In the genomic region with DNA sequence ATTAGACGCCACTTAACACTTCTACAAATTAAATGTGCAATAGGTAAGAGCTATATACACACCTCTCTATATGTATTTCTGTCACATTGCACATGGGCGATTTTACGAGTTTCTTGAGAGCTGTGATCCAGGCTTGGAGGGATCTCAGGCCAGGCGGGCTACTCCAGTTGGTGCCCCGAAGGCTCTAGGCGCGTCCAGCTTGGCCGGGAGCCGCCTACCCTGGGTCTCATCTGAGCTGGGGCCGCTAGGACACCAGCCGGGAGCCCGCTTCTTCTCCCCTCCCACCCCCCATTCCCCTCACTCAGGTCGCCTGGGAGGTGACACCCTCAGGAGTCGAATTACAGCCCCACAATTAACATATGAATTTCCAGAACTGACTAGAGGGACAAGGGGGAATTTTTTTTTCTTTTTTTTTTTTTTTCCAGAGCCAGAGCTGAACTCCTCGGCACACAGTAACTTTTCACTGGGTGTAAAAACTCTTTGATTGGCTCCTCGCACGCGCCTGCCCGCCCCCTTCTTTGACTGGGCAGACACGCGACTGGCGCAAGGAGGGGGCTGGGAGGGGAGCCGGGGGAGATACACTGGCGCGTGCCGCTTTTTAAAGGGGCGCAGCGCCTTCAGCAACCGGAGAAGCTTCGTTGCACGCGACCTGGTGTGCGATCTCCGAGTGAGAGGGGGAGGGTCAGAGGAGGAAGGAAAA, we compare ENCODE assay signal across 8 mouse cellular contexts. TPM values are rescaled to one million over a fixed set of nuclear protein-coding genes. Genes with fewer than 3 reads are reported as not detected.
DNase-seq lines count a peak whose midpoint lies in the region; ATAC-seq lines count a peak whose summit lies in the region.

A gene (plus strand): TSS at position 627 of the 700 bp plus-strand sequence.

- H3K36me3 ChIP-seq in embryonic facial prominence, embryonic 12.5 days: no peaks in the 10 kb centered on the region
- H3K36me3 ChIP-seq in hindbrain, embryonic 11.5 days (ENCODE audit: control insufficient read depth, insufficient read depth, low read length): no peaks in the 10 kb centered on the region
- no peaks in the 10 kb centered on the region for H3K36me3 ChIP-seq in limb, embryonic 13.5 days
- no peaks in the 10 kb centered on the region for H3K36me3 ChIP-seq in midbrain, embryonic 14.5 days (ENCODE audit: control insufficient read depth, insufficient read depth, low read length)

- peak; percentile 77 to 86 for DNase-seq in cerebellum, postnatal 10 days
- no peak for DNase-seq in cerebellum, adult 11-12 months
- DNase-seq in hindbrain, embryonic 11.5 days (ENCODE audit: low spot score): peak; percentile 81
- peak; percentile 69 for DNase-seq in midbrain, embryonic 14.5 days
- DNase-seq in frontal cortex, postnatal 25 days (ENCODE audit: low spot score in 2 of 2): no peak
- no peak for DNase-seq in left cerebral cortex, postnatal 14 days (ENCODE audit: low spot score in 2 of 2)

- intact Hi-C loops in left cerebral cortex, postnatal 14 days (cut with DNase I): no loop called here

- WGBS in embryonic facial prominence, embryonic 12.5 days: under 1% methylated on average over 34 of the region's 34 CpGs
- WGBS in hindbrain, embryonic 11.5 days: under 1% methylated on average over 34 of the region's 34 CpGs
- 0% methylated on average over 34 of the region's 34 CpGs for WGBS in limb, embryonic 13.5 days
- under 1% methylated on average over 34 of the region's 34 CpGs for WGBS in midbrain, embryonic 14.5 days

- H3K27ac ChIP-seq in embryonic facial prominence, embryonic 12.5 days: no peak within 1 kb of the TSS
- H3K27ac ChIP-seq in hindbrain, embryonic 11.5 days (ENCODE audit: low read depth, low read length): peak within 1 kb of the TSS; percentile 53; the same call in 1 of the 2 replicates
- no peak within 1 kb of the TSS for H3K27ac ChIP-seq in limb, embryonic 13.5 days
- no peak within 1 kb of the TSS for H3K27ac ChIP-seq in midbrain, embryonic 14.5 days (replicated peaks; ENCODE audit: low read depth, low read length)

- peak; percentile 61; the same call in 1 of the 2 replicates for ATAC-seq in embryonic facial prominence, embryonic 12.5 days (ENCODE audit: insufficient number of reproducible peaks, insufficient read depth, low FRiP score, low TSS enrichment)
- peak; percentile 87 for ATAC-seq in hindbrain, embryonic 11.5 days (ENCODE audit: low FRiP score)
- peak; percentile 91 for ATAC-seq in limb, embryonic 13.5 days (ENCODE audit: low FRiP score, low read depth)
- ATAC-seq in midbrain, embryonic 14.5 days (ENCODE audit: low FRiP score, low TSS enrichment): peak; percentile 71

- no peaks in the 10 kb centered on the region for H3K9me3 ChIP-seq in embryonic facial prominence, embryonic 12.5 days
- H3K9me3 ChIP-seq in hindbrain, embryonic 11.5 days (ENCODE audit: control insufficient read depth, low read length): no peaks in the 10 kb centered on the region
- no peaks in the 10 kb centered on the region for H3K9me3 ChIP-seq in limb, embryonic 13.5 days
- H3K9me3 ChIP-seq in midbrain, embryonic 14.5 days (ENCODE audit: control insufficient read depth, low read length): no peaks in the 10 kb centered on the region

- peak within 1 kb of the TSS; percentile 74 for H3K4me2 ChIP-seq in embryonic facial prominence, embryonic 12.5 days (replicated peaks)
- peak within 1 kb of the TSS; percentile 73 for H3K4me2 ChIP-seq in hindbrain, embryonic 11.5 days (replicated peaks; ENCODE audit: low read depth, low read length)
- H3K4me2 ChIP-seq in limb, embryonic 13.5 days (replicated peaks): peak within 1 kb of the TSS; percentile 84
- peak within 1 kb of the TSS; percentile 73 for H3K4me2 ChIP-seq in midbrain, embryonic 14.5 days (ENCODE audit: low read length)

- H3K4me1 ChIP-seq in embryonic facial prominence, embryonic 12.5 days: peaks cover 18% of the 10 kb centered on the region
- H3K4me1 ChIP-seq in hindbrain, embryonic 11.5 days (replicated peaks; ENCODE audit: control insufficient read depth, insufficient read depth, low read length): peaks cover 13% of the 10 kb centered on the region
- H3K4me1 ChIP-seq in limb, embryonic 13.5 days: peaks cover 29% of the 10 kb centered on the region
- H3K4me1 ChIP-seq in midbrain, embryonic 14.5 days (ENCODE audit: control insufficient read depth, insufficient read depth, low read length): peaks cover 20% of the 10 kb centered on the region

- 0 out of 2 replicates have a peak within 1 kb of the TSS, but pooled peaks have one; percentile 24 for H3K9ac ChIP-seq in embryonic facial prominence, embryonic 12.5 days
- peak within 1 kb of the TSS; percentile 27; the same call in 1 of the 2 replicates for H3K9ac ChIP-seq in hindbrain, embryonic 11.5 days (ENCODE audit: low read depth, low read length)
- peak within 1 kb of the TSS; percentile 20; the same call in 1 of the 2 replicates for H3K9ac ChIP-seq in limb, embryonic 13.5 days
- peak within 1 kb of the TSS; percentile 29; the same call in 1 of the 2 replicates for H3K9ac ChIP-seq in midbrain, embryonic 14.5 days (replicated peaks; ENCODE audit: low read length)

- H3K4me3 ChIP-seq in embryonic facial prominence, embryonic 12.5 days: peak within 1 kb of the TSS; percentile 41
- H3K4me3 ChIP-seq in hindbrain, embryonic 11.5 days (ENCODE audit: low read depth, low read length): peak within 1 kb of the TSS; percentile 37
- peak within 1 kb of the TSS; percentile 46 for H3K4me3 ChIP-seq in limb, embryonic 13.5 days
- H3K4me3 ChIP-seq in midbrain, embryonic 14.5 days (replicated peaks; ENCODE audit: low read depth, low read length): peak within 1 kb of the TSS; percentile 42

- peaks cover 58% of the 10 kb centered on the region for H3K27me3 ChIP-seq in embryonic facial prominence, embryonic 12.5 days
- peaks cover 61% of the 10 kb centered on the region for H3K27me3 ChIP-seq in hindbrain, embryonic 11.5 days (ENCODE audit: control insufficient read depth, insufficient read depth, low read length)
- peaks cover 69% of the 10 kb centered on the region for H3K27me3 ChIP-seq in limb, embryonic 13.5 days
- peaks cover 69% of the 10 kb centered on the region for H3K27me3 ChIP-seq in midbrain, embryonic 14.5 days (ENCODE audit: control insufficient read depth, insufficient read depth, low read length)

RNA-seq across cellular contexts. Expression of the gene that starts here (rescaled TPM):
- polyA plus RNA-seq in embryonic facial prominence, embryonic 12.5 days (2016; fragmentation: Nextera tagmentation; extraction: Ambion mirVana): 0.24 and 0.84 TPM in 2 replicates
- 24.8 and 28.6 TPM in 2 replicates for polyA plus RNA-seq in hindbrain, embryonic 11.5 days (2014; fragmentation: Nextera tagmentation; extraction: Ambion mirVana)
- polyA plus RNA-seq in limb, embryonic 13.5 days (2015; fragmentation: Nextera tagmentation; extraction: Ambion mirVana): 0.06 TPM in 1 of 2 replicates, not detected in the other
- polyA plus RNA-seq in midbrain, embryonic 14.5 days (2014; fragmentation: Nextera tagmentation; extraction: Ambion mirVana): 4.2 and 4.6 TPM in 2 replicates
- total RNA-seq in left cerebral cortex, postnatal 14 days (2021): not detected

Comparison
In these comparisons a context has a peak if more than half of its experiments do, and no peak if none do; other contexts are left out.
1. DNase-seq: peak in cerebellum, postnatal 10 days (2 of 2), hindbrain, embryonic 11.5 days (single experiment) and midbrain, embryonic 14.5 days (single experiment); none in cerebellum, adult 11-12 months (single experiment), frontal cortex, postnatal 25 days (0 of 2) and left cerebral cortex, postnatal 14 days (0 of 2).
2. Peak in ATAC-seq, H3K4me3 ChIP-seq, H3K9ac ChIP-seq and H3K4me2 ChIP-seq in embryonic facial prominence, embryonic 12.5 days; RNA of the gene not detected or under 1 TPM.
3. Peak in ATAC-seq, H3K4me3 ChIP-seq, H3K9ac ChIP-seq and H3K4me2 ChIP-seq in limb, embryonic 13.5 days; RNA of the gene not detected or under 1 TPM.
4. Peak in every context shown above with its lines, with median percentiles within 50 percentile points of each other: ATAC-seq, H3K4me2 ChIP-seq, H3K4me3 ChIP-seq and H3K9ac ChIP-seq.